Comparison of ENCODE assay signal across 10 mouse cellular contexts in the genomic region with DNA sequence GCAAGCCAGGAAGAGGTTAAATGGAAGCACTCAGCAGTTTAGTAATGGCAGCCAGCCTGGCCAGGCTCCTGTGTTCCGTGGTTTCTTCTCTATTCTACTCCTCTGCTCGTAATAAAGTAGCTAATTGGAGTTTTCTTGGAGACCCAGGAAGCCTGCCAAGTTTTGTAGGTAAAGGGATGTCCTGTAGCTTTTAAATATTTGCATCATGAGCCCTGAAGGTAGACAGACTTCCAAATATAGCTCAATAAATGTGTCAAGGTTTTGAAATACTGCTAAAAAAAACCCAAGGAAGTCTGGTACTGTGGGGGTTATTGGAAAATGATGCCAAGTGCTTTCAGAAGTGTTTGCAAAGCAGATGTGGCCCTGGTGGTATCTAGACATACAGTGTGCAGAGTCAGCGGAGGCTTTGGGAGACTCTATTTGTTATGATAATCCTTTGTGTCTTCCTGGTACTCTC. TPM values are rescaled to one million over a fixed set of nuclear protein-coding genes. Genes with fewer than 3 reads are reported as not detected.
DNase-seq lines count a peak whose midpoint lies in the region; ATAC-seq and TF ChIP-seq lines count a peak whose summit lies in the region.
"Had no signal": no experiment of that assay in that cellular context is flagged by ENCODE, and none has a peak within 500 bp of the region (broad histone marks: within the 10 kb centered on the region; RNA-seq: fewer than 3 reads in every experiment).

No protein-coding gene starts in this region.

- intact Hi-C loops in heart, postnatal 10 days (cut with DNase I) = no loop called here

- no peak for TF ChIP-seq CTCF in lung, postnatal 0 days (IDR thresholded peaks at IDR 0.05)

- no peak for TF ChIP-seq EP300 in lung, postnatal 0 days (IDR thresholded peaks at IDR 0.05)

- no peaks in the 10 kb centered on the region for H3K36me3 ChIP-seq in lung, postnatal 0 days (ENCODE audit: insufficient read depth, low read length)
- H3K36me3 ChIP-seq in stomach, embryonic 16.5 days (ENCODE audit: control insufficient read depth, insufficient read depth, low read length) = no peaks in the 10 kb centered on the region

- H3K4me3 ChIP-seq in lung, postnatal 0 days (ENCODE audit: low read depth, low read length) = no peak overlapping the region
- H3K4me3 ChIP-seq in stomach, embryonic 16.5 days (replicated peaks; ENCODE audit: low read length) = no peak overlapping the region

- WGBS in lung, postnatal 0 days = 4% methylated on average over 3 of the region's 3 CpGs
- 25% methylated on average over 3 of the region's 3 CpGs for WGBS in stomach, embryonic 16.5 days

- H3K9ac ChIP-seq in lung, postnatal 0 days (replicated peaks; ENCODE audit: low read depth) = no peak overlapping the region
- H3K9ac ChIP-seq in stomach, embryonic 16.5 days (ENCODE audit: low read length) = no peak overlapping the region

- peak; percentile 43; the same call in 1 of the 2 replicates for ATAC-seq in lung, postnatal 0 days
- ATAC-seq in hematopoietic stem cell, adult 5-6 weeks (replicated peaks in 1 of 2; ENCODE audit: insufficient read depth in 1 of 2, low FRiP score in 2 of 2, low TSS enrichment in 1 of 2, low read depth in 1 of 2, poor library complexity in 2 of 2, severe bottlenecking in 2 of 2) = peak; percentile 46 to 71; a peak in 3 of 4 replicates
- peak; percentile 68 for ATAC-seq in stomach, embryonic 16.5 days (ENCODE audit: insufficient read depth, low FRiP score)

- H3K4me1 ChIP-seq in lung, postnatal 0 days (ENCODE audit: insufficient read depth, low read depth, low read length) = 0 out of 2 replicates have a peak, but pooled peaks cover 4% of the 10 kb centered on the region
- peaks cover 31% of the 10 kb centered on the region for H3K4me1 ChIP-seq in stomach, embryonic 16.5 days (ENCODE audit: control insufficient read depth, insufficient read depth, low read length)

- H3K4me2 ChIP-seq in lung, postnatal 0 days (replicated peaks; ENCODE audit: low read depth, low read length) = no peak overlapping the region
- no peak overlapping the region for H3K4me2 ChIP-seq in stomach, embryonic 16.5 days (ENCODE audit: low read depth, low read length)

- H3K27ac ChIP-seq in lung, postnatal 0 days (ENCODE audit: low read length) = no peak overlapping the region
- H3K27ac ChIP-seq in stomach, embryonic 16.5 days (ENCODE audit: low read length) = no peak overlapping the region
- H3K27ac ChIP-seq: macrophage had no signal

- DNase-seq in heart, adult 11 months = peak; percentile 76
- no peak for DNase-seq in heart, postnatal 10 days
- peak; percentile 46 for DNase-seq in lung, postnatal 0 days (ENCODE audit: low spot score)
- no peak for DNase-seq in lung, postnatal 10 days
- DNase-seq in thymus, postnatal 0 days (ENCODE audit: low spot score) = no peak
- DNase-seq in kidney, postnatal 4 days = no peak
- DNase-seq: thymus, adult 2 months had no signal

- H3K9me3 ChIP-seq in lung, postnatal 0 days (ENCODE audit: low read length) = no peaks in the 10 kb centered on the region
- no peaks in the 10 kb centered on the region for H3K9me3 ChIP-seq in stomach, embryonic 16.5 days (replicated peaks; ENCODE audit: control insufficient read depth, low read length)

- no peaks in the 10 kb centered on the region for H3K27me3 ChIP-seq in lung, postnatal 0 days (replicated peaks; ENCODE audit: insufficient read depth, low read length)
- H3K27me3 ChIP-seq in stomach, embryonic 16.5 days (ENCODE audit: control insufficient read depth, insufficient read depth, low read length) = no peaks in the 10 kb centered on the region

RNA-seq across cellular contexts. Expression of gene Epb41l2, which starts 12.3 kb away (rescaled TPM):
- 10 to 100 TPM; 91.3 to 92.8 TPM for total RNA-seq in heart, postnatal 10 days (2021)
- 48.2 and 54.2 TPM in 2 replicates for polyA plus RNA-seq in lung, postnatal 0 days (2015; fragmentation: Nextera tagmentation; extraction: Ambion mirVana)
- 52.8 and 58.3 TPM in 2 replicates for total RNA-seq in hematopoietic stem cell, adult 5-6 weeks (2017)
- 60.9 and 62.8 TPM in 2 replicates for polyA plus RNA-seq in stomach, embryonic 16.5 days (2015; fragmentation: Nextera tagmentation; extraction: Ambion mirVana)
- polyA plus RNA-seq in thymus, postnatal 0 days (2015; fragmentation: Nextera tagmentation; extraction: Ambion mirVana) = 27.5 and 29.4 TPM in 2 replicates

Comparison
In these comparisons a context has a peak if more than half of its experiments do, and no peak if none do; other contexts are left out.
1. DNase-seq: peak in heart, adult 11 months (single experiment) and lung, postnatal 0 days (single experiment); none in heart, postnatal 10 days (0 of 2), lung, postnatal 10 days (single experiment), thymus, postnatal 0 days (single experiment) and kidney, postnatal 4 days (0 of 2).
2. Peak in every context shown above with its lines, with median percentiles within 50 percentile points of each other: ATAC-seq.